Mouse (Mus musculus): Measurements from ENCODE around the gene Ube2cbp. TPM values are rescaled to one million over a fixed set of nuclear protein-coding genes. Genes with fewer than 3 reads are reported as not detected.

Gene Ube2cbp
- total and polyA plus RNA-seq, 2 experiments from 2014 or later, result 5.8 to 7.1 TPM

GRCm38 (mm10) chr9:86327341-86327740, 137.4 kb downstream of the Ube2cbp start:
- H3K27ac ChIP-seq (ENCODE audit: low read depth, low read length), result no peak overlapping the region
- no peaks in the 10 kb centered on the region for H3K4me1 ChIP-seq (ENCODE audit: insufficient read depth)
- no peaks in the 10 kb centered on the region for H3K9me3 ChIP-seq (ENCODE audit: low read length)
- WGBS, result 60% methylated on average over 3 of the region's 3 CpGs
- no peak for TF ChIP-seq CTCF (IDR thresholded peaks at IDR 0.05; ENCODE audit: low read depth)
- H3K9ac ChIP-seq, result no peak overlapping the region
- no peaks in the 10 kb centered on the region for H3K36me3 ChIP-seq (ENCODE audit: insufficient read depth)
- no peak overlapping the region for H3K4me3 ChIP-seq (ENCODE audit: low read depth, low read length)
- DNase-seq, result no peak
- no peak for ATAC-seq
- no peaks in the 10 kb centered on the region for H3K27me3 ChIP-seq (ENCODE audit: insufficient read depth, low read length)
- H3K4me2 ChIP-seq (ENCODE audit: low read depth), result no peak overlapping the region

DNA sequence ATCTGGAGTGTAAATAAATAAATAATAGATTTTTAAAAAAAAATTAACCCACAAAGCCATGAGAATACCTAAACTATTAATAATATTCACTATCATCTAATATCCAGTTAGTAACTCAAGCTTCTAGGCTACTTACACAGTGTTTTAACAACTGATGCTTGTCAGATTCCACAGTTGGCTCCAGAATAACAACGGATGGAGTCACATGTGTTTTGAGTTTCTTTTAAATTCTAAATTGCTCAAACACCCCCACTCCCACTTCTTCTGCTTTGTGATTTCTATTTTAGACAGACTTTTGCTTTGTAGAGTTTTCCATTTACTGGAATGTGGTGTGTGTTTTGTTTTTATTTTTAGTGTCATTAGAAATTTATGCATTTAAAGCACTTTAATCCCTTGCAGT, 140.0 kb downstream of the Ube2cbp start:
- Histone ChIP-seq H3K4me1 (ENCODE audit: insufficient read depth) (no peaks in the 10 kb centered on the region), H3K4me2 (ENCODE audit: low read depth) (no peak overlapping the region), H3K36me3 (ENCODE audit: insufficient read depth) (no peaks in the 10 kb centered on the region), H3K4me3 (ENCODE audit: low read depth, low read length) (no peak overlapping the region), H3K27me3 (ENCODE audit: insufficient read depth, low read length) (no peaks in the 10 kb centered on the region), H3K9me3 (ENCODE audit: low read length) (no peaks in the 10 kb centered on the region), H3K27ac (ENCODE audit: low read depth, low read length) (no peak overlapping the region), H3K9ac (no peak overlapping the region)
- WGBS, result 59% methylated on average over 1 of the region's 1 CpGs
- ATAC-seq (no peak), DNase-seq (no peak)
- TF ChIP-seq CTCF (IDR thresholded peaks at IDR 0.05; ENCODE audit: low read depth), result no peak

GRCm38 (mm10) chr9:86319516-86320140, 145.1 kb downstream of the Ube2cbp start:
- Histone ChIP-seq H3K4me3 (ENCODE audit: low read depth, low read length) (no peak overlapping the region), H3K9me3 (ENCODE audit: low read length) (no peaks in the 10 kb centered on the region), H3K9ac (no peak overlapping the region), H3K36me3 (ENCODE audit: insufficient read depth) (no peaks in the 10 kb centered on the region), H3K27me3 (ENCODE audit: insufficient read depth, low read length) (no peaks in the 10 kb centered on the region), H3K4me1 (ENCODE audit: insufficient read depth) (no peaks in the 10 kb centered on the region), H3K27ac (ENCODE audit: low read depth, low read length) (no peak overlapping the region), H3K4me2 (ENCODE audit: low read depth) (no peak overlapping the region)
- WGBS, result 27% methylated on average over 6 of the region's 6 CpGs
- no peak for DNase-seq
- no peak for ATAC-seq
- no peak for TF ChIP-seq CTCF (IDR thresholded peaks at IDR 0.05; ENCODE audit: low read depth)

GRCm38 (mm10) chr9:86315700-86316099, 149.1 kb downstream of the Ube2cbp start:
- DNase-seq (no peak), ATAC-seq (no peak)
- Histone ChIP-seq H3K36me3 (ENCODE audit: insufficient read depth) (no peaks in the 10 kb centered on the region), H3K4me3 (ENCODE audit: low read depth, low read length) (no peak overlapping the region), H3K4me2 (ENCODE audit: low read depth) (no peak overlapping the region), H3K4me1 (ENCODE audit: insufficient read depth) (no peaks in the 10 kb centered on the region), H3K27ac (ENCODE audit: low read depth, low read length) (no peak overlapping the region), H3K9ac (no peak overlapping the region), H3K9me3 (ENCODE audit: low read length) (peaks cover 6% of the 10 kb centered on the region; the same call in 1 of the 2 replicates), H3K27me3 (ENCODE audit: insufficient read depth, low read length) (no peaks in the 10 kb centered on the region)
- no peak for TF ChIP-seq CTCF (IDR thresholded peaks at IDR 0.05; ENCODE audit: low read depth)
- WGBS, result 97% methylated on average over 2 of the region's 2 CpGs

DNA sequence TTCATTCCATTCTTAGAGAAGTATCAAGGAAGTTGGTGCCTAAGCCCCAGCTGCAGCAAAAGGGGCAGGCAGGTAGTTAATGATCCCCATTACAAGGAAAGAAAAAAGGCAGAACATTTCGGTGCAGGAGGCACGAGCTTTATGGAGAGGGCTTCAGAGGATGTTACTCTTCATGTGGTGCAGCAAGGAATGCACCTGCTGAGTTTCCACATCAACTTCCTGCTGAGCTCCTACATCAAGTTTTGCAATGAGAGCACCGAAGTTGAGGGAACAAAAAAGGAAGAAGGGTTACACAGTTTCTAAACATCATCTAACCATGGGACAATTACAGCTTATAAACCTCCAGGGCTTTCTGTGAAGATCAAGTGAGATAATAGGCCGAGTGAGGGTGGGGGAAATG, 156.1 kb downstream of the Ube2cbp start:
- no peaks in the 10 kb centered on the region for H3K36me3 ChIP-seq (ENCODE audit: insufficient read depth)
- H3K9me3 ChIP-seq (ENCODE audit: low read length), result peaks cover 6% of the 10 kb centered on the region; the same call in 1 of the 2 replicates
- TF ChIP-seq CTCF (IDR thresholded peaks at IDR 0.05; ENCODE audit: low read depth), result no peak
- no peak overlapping the region for H3K9ac ChIP-seq
- H3K4me1 ChIP-seq (ENCODE audit: insufficient read depth), result no peaks in the 10 kb centered on the region
- no peak for ATAC-seq
- WGBS, result 42% methylated on average over 4 of the region's 4 CpGs
- no peak overlapping the region for H3K27ac ChIP-seq (ENCODE audit: low read depth, low read length)
- no peak overlapping the region for H3K4me3 ChIP-seq (ENCODE audit: low read depth, low read length)
- no peak for DNase-seq
- no peak overlapping the region for H3K4me2 ChIP-seq (ENCODE audit: low read depth)
- H3K27me3 ChIP-seq (ENCODE audit: insufficient read depth, low read length), result no peaks in the 10 kb centered on the region

DNA sequence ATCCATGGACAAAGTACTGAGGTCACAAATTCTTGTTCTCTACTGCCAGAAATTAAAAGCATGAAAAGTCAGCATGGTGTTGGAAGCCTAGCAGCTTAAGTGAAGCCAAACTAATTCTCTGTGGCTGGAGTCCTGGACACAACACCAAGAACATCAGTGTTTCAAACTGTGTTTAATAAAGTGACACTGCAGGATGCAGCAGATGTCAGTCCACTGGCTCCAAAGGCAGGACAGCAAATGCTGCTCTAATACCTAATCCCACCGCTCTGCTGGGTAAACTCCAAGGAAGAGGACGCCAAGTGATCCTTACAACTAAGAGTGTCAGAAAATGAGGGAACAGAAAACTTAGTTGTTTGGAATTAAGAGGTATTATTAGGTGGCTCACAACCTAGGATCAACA, 158.2 kb downstream of the Ube2cbp start:
- DNase-seq (no peak), ATAC-seq (no peak)
- no peaks in the 10 kb centered on the region for H3K4me1 ChIP-seq (ENCODE audit: insufficient read depth)
- TF ChIP-seq CTCF (IDR thresholded peaks at IDR 0.05; ENCODE audit: low read depth), result no peak
- no peaks in the 10 kb centered on the region for H3K9me3 ChIP-seq (ENCODE audit: low read length)
- no peaks in the 10 kb centered on the region for H3K36me3 ChIP-seq (ENCODE audit: insufficient read depth)
- H3K4me2 ChIP-seq (ENCODE audit: low read depth), result no peak overlapping the region
- H3K27ac ChIP-seq (ENCODE audit: low read depth, low read length), result no peak overlapping the region
- no peak overlapping the region for H3K9ac ChIP-seq
- H3K4me3 ChIP-seq (ENCODE audit: low read depth, low read length), result no peak overlapping the region
- WGBS, result 92% methylated on average over 2 of the region's 2 CpGs
- H3K27me3 ChIP-seq (ENCODE audit: insufficient read depth, low read length), result no peaks in the 10 kb centered on the region

DNA sequence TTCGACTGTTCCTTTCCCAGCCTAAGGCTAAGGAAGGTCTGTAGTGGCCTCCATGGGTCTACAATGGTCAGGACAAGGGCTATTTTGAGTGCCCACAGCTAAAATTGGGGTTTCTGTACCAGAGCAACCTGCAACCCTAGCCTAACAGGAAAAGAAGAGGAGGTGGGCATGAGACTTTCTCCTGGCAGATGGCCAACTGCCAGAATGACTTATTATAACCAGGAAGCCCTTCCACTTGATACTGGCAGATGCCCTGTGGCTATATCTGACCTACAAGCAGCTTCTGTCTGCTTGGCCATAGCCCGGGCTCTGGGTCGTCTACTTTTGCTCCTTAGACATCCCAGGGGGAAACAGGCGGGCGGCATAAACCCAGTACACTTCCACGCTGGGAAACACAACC, 163.3 kb downstream of the Ube2cbp start:
- Histone ChIP-seq H3K27me3 (ENCODE audit: insufficient read depth, low read length) (no peaks in the 10 kb centered on the region), H3K9me3 (ENCODE audit: low read length) (no peaks in the 10 kb centered on the region), H3K27ac (ENCODE audit: low read depth, low read length) (no peak overlapping the region), H3K4me2 (ENCODE audit: low read depth) (no peak overlapping the region), H3K4me3 (ENCODE audit: low read depth, low read length) (no peak overlapping the region), H3K4me1 (ENCODE audit: insufficient read depth) (no peaks in the 10 kb centered on the region), H3K9ac (no peak overlapping the region), H3K36me3 (ENCODE audit: insufficient read depth) (no peaks in the 10 kb centered on the region)
- TF ChIP-seq CTCF (IDR thresholded peaks at IDR 0.05; ENCODE audit: low read depth), result no peak
- DNase-seq (no peak), ATAC-seq (no peak)
- WGBS, result 90% methylated on average over 6 of the region's 6 CpGs

Data from forebrain, postnatal 0 days (tissue).